Mouse (Mus musculus): ENCODE measurements around the gene Vsx2. TPM values are rescaled to one million over a fixed set of nuclear protein-coding genes. Genes with fewer than 3 reads are reported as not detected.

Gene Vsx2
- under 1 TPM in 1 of 2 experiments, not detected in 1; 0.17 TPM for polyA plus RNA-seq (2017; shearing (Covaris generic))

GRCm38 (mm10) chr12:84569336-84569970, at the start of gene Vsx2:
Gene Vsx2 (plus strand): TSS chr12:84569762.

GRCm38 (mm10) chr12:84616977-84617630, 47.5 kb downstream of the Vsx2 start, which contains the start of gene Abcd4:
Gene Abcd4 (minus strand): TSS chr12:84617413.

GRCm38 (mm10) chr12:84640654-84641053, 71.1 kb downstream of the Vsx2 start, which contains the start of gene Vrtn:
Gene Vrtn (plus strand): TSS chr12:84641019.

Other genes with a start within 250 kb of the Vsx2 start
- 10 to 100 TPM; 27.5 to 29.8 TPM for gene Coq6, start 208.1 kb upstream of the Vsx2 start, polyA plus RNA-seq (2017; shearing (Covaris generic))
- gene Fam161b, start 207.9 kb upstream of the Vsx2 start, polyA plus RNA-seq (2017; shearing (Covaris generic)) = under 1 TPM; 0.46 to 0.98 TPM
- gene Entpd5, start 160.7 kb upstream of the Vsx2 start, polyA plus RNA-seq (2017; shearing (Covaris generic)) = 10 to 100 TPM; 36.4 to 85.2 TPM
- 1 to 10 TPM; 1.0 to 1.3 TPM for gene Bbof1, start 160.7 kb upstream of the Vsx2 start, polyA plus RNA-seq (2017; shearing (Covaris generic))
- gene Rnf113a2, start 152.6 kb upstream of the Vsx2 start, polyA plus RNA-seq (2017; shearing (Covaris generic)) = 10 to 100 TPM; 30.8 to 34.0 TPM
- 10 to 100 TPM; 16.4 to 20.2 TPM for gene Aldh6a1, start 118.8 kb upstream of the Vsx2 start, polyA plus RNA-seq (2017; shearing (Covaris generic))
- gene Lin52, start 118.3 kb upstream of the Vsx2 start, polyA plus RNA-seq (2017; shearing (Covaris generic)) = 10 to 100 TPM; 17.9 to 32.0 TPM
- gene Abcd4, start 47.7 kb downstream of the Vsx2 start, polyA plus RNA-seq (2017; shearing (Covaris generic)) = 10 to 100 TPM; 23.3 to 24.6 TPM
- gene Vrtn, start 71.3 kb downstream of the Vsx2 start, polyA plus RNA-seq (2017; shearing (Covaris generic)) = under 1 TPM; 0.13 to 0.15 TPM
- under 1 TPM in 1 of 2 experiments, not detected in 1; 0.81 TPM for gene Syndig1l, start 129.1 kb downstream of the Vsx2 start, polyA plus RNA-seq (2017; shearing (Covaris generic))
- gene Npc2, start 203.4 kb downstream of the Vsx2 start, polyA plus RNA-seq (2017; shearing (Covaris generic)) = 100 to 1,000 TPM in 1 of 2 experiments, 10 to 100 TPM in 1; 91.1 to 104 TPM
- gene Isca2, start 203.5 kb downstream of the Vsx2 start, polyA plus RNA-seq (2017; shearing (Covaris generic)) = 100 to 1,000 TPM in 1 of 2 experiments, 10 to 100 TPM in 1; 97.4 to 126 TPM

All from inflammation-experienced regulatory T-cells (primary cell).